Mouse (Mus musculus) brain, embryonic 14.5 days (tissue): Measurements from ENCODE around the gene 2210016F16Rik.

Experiments
- CTCF ChIP-seq: fragments of 200-500 bp; IDR thresholded peaks from 2 replicates; pipeline ENCODE4 v1.5.1; 2012; ENCODE audit warnings: inconsistent platforms, mild to moderate bottlenecking, moderate library complexity, borderline replicate concordance; ENCODE audit not compliant: insufficient read depth, insufficient read length; ENCODE audit errors: extremely low read depth
- POLR2A ChIP-seq: fragments of 200-500 bp; IDR thresholded peaks from 2 replicates; pipeline ENCODE4 v1.6.1; 2012; ENCODE audit warnings: mild to moderate bottlenecking, inconsistent platforms, borderline replicate concordance; ENCODE audit not compliant: poor library complexity, insufficient read depth, insufficient read length, severe bottlenecking; ENCODE audit errors: extremely low read depth

GRCm38 (mm10) chr13:58352996-58353395, 32.0 kb downstream of the 2210016F16Rik start:
- TF ChIP-seq CTCF: no peak
- TF ChIP-seq POLR2A: no peak
